Mouse (Mus musculus) macrophage (primary cell): Measurements from ENCODE around the gene Tmprss15. TPM values are rescaled to one million over a fixed set of nuclear protein-coding genes. Genes with fewer than 3 reads are reported as not detected.

Experiments used
- H3K27ac ChIP-seq: fragments of 350-480 bp; formaldehyde crosslinking; 2 replicates; pipeline ENCODE4 v1.9.0; 2021
- H3K36me3 ChIP-seq: fragments of 350-480 bp; formaldehyde crosslinking; 2 replicates; pipeline ENCODE4 v1.9.0; 2021; ENCODE audit errors: inconsistent target
- H3K4me3 ChIP-seq: fragments of 350-480 bp; formaldehyde crosslinking; 2 replicates; pipeline ENCODE4 v1.9.0; 2021; ENCODE audit errors: inconsistent target
- H3K79me2 ChIP-seq: fragments of 350-480 bp; formaldehyde crosslinking; 2 replicates; pipeline ENCODE4 v1.9.0; 2021; ENCODE audit errors: inconsistent target
- WGBS: methylation state at CpG from one replicate; pipeline ENCODE4 v1.1.7; 2026; ENCODE audit warnings: inconsistent platforms; ENCODE audit not compliant: missing documents; 5-methylcytosine and 5-hydroxymethylcytosine counted together
- polyA plus RNA-seq: library from polyadenylated mRNA; stranded (reverse); fragments of 250-400 nt; gene quantifications from 3 replicates; pipeline ENCODE4 v1.2.4, GENCODE M21; 2018; ENCODE audit warnings: inconsistent platforms

Tmprss15 gene
- polyA plus RNA-seq, 1 experiment from 2014 or later: not detected

DNA sequence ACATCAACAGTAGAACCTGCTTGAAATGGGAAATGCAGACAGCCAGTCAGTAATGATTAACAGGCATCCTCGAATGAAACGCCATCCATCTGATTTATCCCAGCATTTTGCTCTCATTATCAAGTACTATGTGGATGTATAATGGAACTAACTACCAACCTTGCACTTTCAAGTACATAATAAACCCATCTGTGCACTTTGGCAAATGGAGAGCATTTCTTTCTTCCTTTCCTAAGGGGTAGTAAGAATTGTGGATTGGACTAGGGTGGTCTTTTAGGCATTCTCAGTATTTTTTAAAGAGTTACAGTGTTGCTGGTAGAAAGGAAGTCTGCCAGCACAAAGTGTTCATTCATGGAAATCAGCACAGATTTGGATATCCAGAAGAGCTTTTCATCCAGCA is 133.5 kb downstream of the Tmprss15 start:
- no peak overlapping the region for H3K4me3 ChIP-seq
- no peak overlapping the region for H3K27ac ChIP-seq
- H3K79me2 ChIP-seq: no peaks in the 10 kb centered on the region
- WGBS: 78% methylated on average over 2 of the region's 2 CpGs
- no peaks in the 10 kb centered on the region for H3K36me3 ChIP-seq

GRCm38 (mm10) chr16:78950359-78950758 is 140.5 kb downstream of the Tmprss15 start:
- WGBS: 75% methylated on average over 4 of the region's 4 CpGs
- Histone ChIP-seq H3K4me3 (no peak overlapping the region), H3K79me2 (no peaks in the 10 kb centered on the region), H3K36me3 (no peaks in the 10 kb centered on the region), H3K27ac (no peak overlapping the region)

GRCm38 (mm10) chr16:78937755-78938154 is 153.1 kb downstream of the Tmprss15 start:
- 75% methylated on average over 8 of the region's 8 CpGs for WGBS
- Histone ChIP-seq H3K27ac (no peak overlapping the region), H3K79me2 (no peaks in the 10 kb centered on the region), H3K36me3 (no peaks in the 10 kb centered on the region), H3K4me3 (no peak overlapping the region)

DNA sequence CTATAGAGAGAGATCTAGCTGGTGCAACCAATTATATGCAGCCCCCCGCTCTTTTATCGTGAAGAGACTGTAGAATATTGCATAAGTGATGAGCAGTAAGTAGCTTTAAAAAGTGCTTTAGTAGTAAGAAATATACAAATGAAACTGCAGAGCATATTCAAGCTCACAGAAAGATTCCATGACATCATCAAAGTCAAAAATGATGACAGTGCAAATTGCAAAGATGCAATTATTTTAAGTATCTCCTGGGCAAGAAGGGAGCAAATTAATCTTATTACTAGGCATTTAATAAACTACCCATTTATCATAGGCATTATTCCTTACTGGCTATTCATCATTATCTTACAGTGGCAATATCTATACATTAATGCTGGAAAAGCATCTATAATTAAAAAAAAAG is 156.6 kb downstream of the Tmprss15 start:
- H3K27ac ChIP-seq: no peak overlapping the region
- no peaks in the 10 kb centered on the region for H3K36me3 ChIP-seq
- H3K79me2 ChIP-seq: no peaks in the 10 kb centered on the region
- no peak overlapping the region for H3K4me3 ChIP-seq
- 86% methylated on average over 2 of the region's 2 CpGs for WGBS

DNA sequence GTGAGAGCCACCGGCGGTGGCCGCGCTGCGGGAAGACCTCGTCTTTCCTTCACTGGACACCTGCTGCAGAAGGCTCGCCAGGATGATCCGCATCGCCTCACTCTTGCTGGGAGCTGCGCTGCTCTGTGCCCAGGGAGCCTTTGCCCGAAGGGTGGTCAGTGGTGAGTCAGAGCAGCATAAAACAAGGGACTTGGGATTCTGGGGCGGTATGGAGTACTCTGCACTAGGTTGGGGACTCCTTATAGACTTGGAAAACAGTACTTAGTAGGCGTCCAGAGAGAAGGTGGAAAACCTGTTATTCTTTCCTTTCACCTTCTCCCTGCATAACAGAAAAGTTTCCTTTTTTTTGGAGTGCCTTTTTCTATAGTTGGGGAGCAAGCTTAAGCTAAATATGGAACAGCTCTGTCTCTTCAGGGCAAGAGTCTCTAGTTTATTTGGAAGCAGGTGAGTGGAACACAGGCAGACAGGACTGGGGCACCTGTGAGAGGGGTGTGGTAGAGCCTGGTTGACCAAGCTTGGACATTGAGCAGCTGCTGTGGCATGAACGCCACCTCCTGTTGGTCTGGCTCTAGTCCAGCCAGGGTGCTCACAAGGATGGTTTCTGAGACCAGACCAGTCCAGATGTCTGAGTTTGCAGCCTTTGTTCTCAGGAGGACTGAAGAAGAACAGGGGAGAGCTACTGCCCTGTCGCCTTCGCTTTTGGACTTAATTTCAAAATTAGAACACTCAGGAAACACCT is 159.4 kb downstream of the Tmprss15 start:
- WGBS: 16% methylated on average over 16 of the region's 16 CpGs
- Histone ChIP-seq H3K27ac (no peak overlapping the region), H3K79me2 (no peaks in the 10 kb centered on the region), H3K4me3 (no peak overlapping the region), H3K36me3 (no peaks in the 10 kb centered on the region)

- Histone ChIP-seq H3K4me3 (no peak within 1 kb of the TSS), H3K79me2 (no peaks in the 10 kb centered on the region), H3K36me3 (no peaks in the 10 kb centered on the region), H3K27ac (no peak within 1 kb of the TSS)
- WGBS: 14% methylated on average over 19 of the region's 19 CpGs
Observed at GRCm38 (mm10) chr16:78930382-78931286, 160.3 kb downstream of the Tmprss15 start, which contains the start of gene Chodl. Chodl (plus strand) TSS chr16:78930948.

- Histone ChIP-seq H3K27ac (no peak overlapping the region), H3K36me3 (no peaks in the 10 kb centered on the region), H3K4me3 (no peak overlapping the region), H3K79me2 (no peaks in the 10 kb centered on the region)
- WGBS: 79% methylated on average over 5 of the region's 5 CpGs
Observed at GRCm38 (mm10) chr16:78922644-78923043, 168.3 kb downstream of the Tmprss15 start.

Other genes with a start within 250 kb of the Tmprss15 start
- not detected in 3 replicates for gene Chodl, start 160.1 kb downstream of the Tmprss15 start, polyA plus RNA-seq